Mouse (Mus musculus) left cerebral cortex, adult 2 months (tissue): ENCODE results near the gene Prkar2b. TPM values are rescaled to one million over a fixed set of nuclear protein-coding genes. Genes with fewer than 3 reads are reported as not detected.

Source experiments
- DNase-seq, 2 experiments: peaks; one replicate each; pipeline ENCODE4 v3.0.0; 2021 to 2022; ENCODE audit warnings: low spot score in 2 of 2, mixed read lengths in 1 of 2; ENCODE audit errors: extremely low spot score in 1 of 2
- H3K27ac ChIP-seq: fragments of 200-600 bp; 2 replicates; pipeline ENCODE4 v1.8.1; 2022
- H3K4me3 ChIP-seq: fragments of 200-600 bp; 2 replicates; pipeline ENCODE4 v1.8.1; 2022
- CTCF ChIP-seq: fragments of 200-600 bp; IDR thresholded peaks from 2 replicates; pipeline ENCODE4 v1.8.1; 2022; ENCODE audit warnings: antibody characterized with exemption, mild to moderate bottlenecking, moderate library complexity
- intact Hi-C: fragments of 180-260 bp; cut with DNase I; formaldehyde crosslinking; loops from one replicate; pipeline ENCODE4 v1.15.1; 2025
- total RNA-seq, 2 experiments: library from RNA; stranded (reverse); gene quantifications; 2 replicates each; pipeline ENCODE4 v1.2.3; 2021

Gene Prkar2b
- total RNA-seq, 2 experiments from 2014 or later = 70.7 to 75.9 TPM

DNA sequence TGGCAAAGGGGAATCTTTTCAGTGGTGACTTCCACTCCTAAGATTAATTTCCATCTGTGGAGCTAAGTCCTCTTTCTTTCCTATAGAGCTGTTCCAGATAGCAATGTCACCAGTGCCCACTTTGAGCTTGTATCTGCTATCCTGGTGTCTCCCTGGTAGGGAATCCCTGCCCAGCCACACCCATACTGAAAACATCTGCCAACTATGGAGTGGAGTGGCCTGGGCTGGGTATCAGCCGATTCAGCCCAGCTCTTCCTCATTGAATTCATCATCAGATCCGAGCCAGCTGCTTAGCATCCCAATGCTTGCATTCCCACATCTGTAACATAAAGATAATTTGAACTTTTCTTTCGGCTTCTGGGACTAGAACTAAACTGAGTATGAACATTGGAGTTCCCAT, 25.8 kb upstream of the Prkar2b start:
- no peak overlapping the region for H3K27ac ChIP-seq
- TF ChIP-seq CTCF = no peak
- no peak for DNase-seq
- H3K4me3 ChIP-seq = no peak overlapping the region
- intact Hi-C loops = no loop called here

- intact Hi-C loops = no loop called here
- Histone ChIP-seq H3K27ac (no peak overlapping the region), H3K4me3 (no peak overlapping the region)
- no peak for DNase-seq
- TF ChIP-seq CTCF = no peak
Observed at GRCm38 (mm10) chr12:32085856-32086255, 24.8 kb upstream of the Prkar2b start.

- H3K4me3 ChIP-seq = no peak overlapping the region
- intact Hi-C loops = no loop called here
- no peak overlapping the region; the same call in 1 of the 2 replicates for H3K27ac ChIP-seq
- no peak for TF ChIP-seq CTCF
- DNase-seq = no peak
Observed at GRCm38 (mm10) chr12:32085189-32085588, 24.1 kb upstream of the Prkar2b start.

- no peak for TF ChIP-seq CTCF
- Histone ChIP-seq H3K27ac (no peak overlapping the region), H3K4me3 (no peak overlapping the region)
- intact Hi-C loops = no loop called here
- DNase-seq = no peak
Observed at GRCm38 (mm10) chr12:32084601-32085000, 23.5 kb upstream of the Prkar2b start.

- H3K27ac ChIP-seq = no peak overlapping the region
- intact Hi-C loops = no loop called here
Observed at GRCm38 (mm10) chr12:32080692-32081091, 19.6 kb upstream of the Prkar2b start.

DNA sequence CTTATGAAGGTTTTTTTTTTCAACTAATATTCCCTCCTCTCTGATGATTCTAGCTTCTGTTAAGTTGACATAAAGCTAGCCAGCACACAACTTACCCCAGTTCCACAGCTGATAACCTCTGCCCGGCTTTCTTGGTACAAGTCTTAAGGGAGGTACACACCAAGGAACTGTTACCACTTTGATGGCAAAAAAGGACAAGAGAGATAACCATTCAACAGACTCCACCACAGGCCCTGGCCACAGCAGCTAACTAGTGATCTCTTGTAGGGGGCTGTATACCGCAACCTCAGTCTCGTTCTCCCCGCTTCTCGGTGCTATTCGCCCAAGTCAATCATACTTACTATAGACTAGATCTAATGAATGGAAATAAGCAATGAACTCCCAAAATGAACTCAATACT, 16.3 kb upstream of the Prkar2b start:
- Histone ChIP-seq H3K27ac (no peak overlapping the region), H3K4me3 (no peak overlapping the region)
- DNase-seq = no peak
- TF ChIP-seq CTCF = no peak
- intact Hi-C loops = no loop called here

More at GRCm38 (mm10) chr12:32080692-32081091, 19.6 kb upstream of the Prkar2b start:
- no peak for TF ChIP-seq CTCF
- no peak overlapping the region for H3K4me3 ChIP-seq
- DNase-seq = no peak

DNA sequence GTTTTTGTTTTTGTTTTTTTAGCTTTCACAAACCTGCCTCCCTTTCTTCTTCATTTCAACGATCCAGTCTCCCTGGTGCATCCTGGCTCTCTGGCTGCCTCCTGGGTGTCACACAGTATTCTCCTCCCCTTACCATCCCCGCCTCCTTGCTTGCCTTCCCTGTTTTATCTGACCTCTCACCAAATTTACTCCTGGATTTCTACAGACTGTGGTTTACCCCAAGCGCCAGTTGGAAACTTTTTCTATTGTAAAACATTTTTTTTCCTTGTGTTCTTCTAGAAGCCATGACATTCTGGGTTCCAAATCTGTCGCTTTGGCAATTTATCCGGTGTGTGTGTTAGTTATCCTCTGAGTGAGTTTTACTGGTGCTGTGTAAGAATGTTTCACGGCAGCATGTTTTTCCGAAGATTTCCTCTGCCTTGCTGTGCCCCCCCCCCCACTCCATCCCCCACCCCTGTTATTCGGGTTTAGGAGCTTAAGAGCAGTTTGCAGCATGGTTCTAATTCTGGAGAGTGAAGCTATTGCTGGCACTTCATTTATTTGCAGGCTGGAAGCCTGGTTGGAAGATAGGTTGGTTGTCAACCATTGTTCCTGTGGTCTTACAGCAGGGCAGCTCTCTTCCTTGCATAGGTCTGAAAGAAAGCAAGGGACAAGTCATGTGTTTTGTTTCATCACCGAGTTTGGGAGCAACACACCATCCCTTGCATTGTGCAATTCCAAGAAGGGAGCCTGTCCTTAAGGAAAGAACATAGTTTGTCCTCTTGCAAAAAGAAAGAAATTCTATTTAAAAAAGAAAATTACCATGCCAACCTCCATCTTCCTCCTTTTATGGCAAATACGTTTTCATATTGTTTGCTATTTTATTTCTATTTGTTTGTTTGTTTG, 15.0 kb upstream of the Prkar2b start:
- H3K27ac ChIP-seq = no peak overlapping the region
- no peak for DNase-seq
- TF ChIP-seq CTCF = no peak
- intact Hi-C loops = no loop called here
- no peak overlapping the region for H3K4me3 ChIP-seq

- no peak for TF ChIP-seq CTCF
- H3K27ac ChIP-seq = no peak overlapping the region
- intact Hi-C loops = no loop called here
- no peak overlapping the region for H3K4me3 ChIP-seq
- no peak for DNase-seq
Observed at GRCm38 (mm10) chr12:32074271-32074670, 13.2 kb upstream of the Prkar2b start.

DNA sequence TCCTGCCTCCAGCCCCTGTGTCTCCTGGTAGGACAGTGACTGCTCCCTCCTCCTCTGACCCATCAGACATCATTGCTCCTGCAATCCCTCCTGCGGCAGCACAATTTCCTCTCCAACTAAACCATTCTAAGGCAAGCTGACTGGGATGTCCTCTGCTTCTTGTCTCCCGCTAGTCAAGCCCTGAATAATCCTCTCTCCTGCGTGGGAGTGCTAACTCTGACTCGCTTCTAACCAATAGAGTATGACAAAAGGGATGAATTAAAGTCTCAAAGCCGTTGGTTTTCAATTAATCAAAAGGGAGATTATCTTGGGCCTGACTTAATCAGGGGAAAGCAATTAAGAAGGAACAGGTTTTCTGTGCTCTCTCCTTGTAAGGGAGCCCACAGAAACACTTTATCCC, 4.9 kb upstream of the Prkar2b start:
- no peak overlapping the region for H3K27ac ChIP-seq
- no peak overlapping the region for H3K4me3 ChIP-seq
- TF ChIP-seq CTCF = no peak
- intact Hi-C loops = no loop called here
- DNase-seq = no peak

GRCm38 (mm10) chr12:32060247-32061089, 628 bp downstream of the Prkar2b start:
- intact Hi-C loops = loop anchor here (5.0 kb wide), 2 partner anchors 82 to 93 kb away; no protein-coding TSS in a partner anchor
- DNase-seq = peak in 1 of 2 experiments; percentile 55

DNA sequence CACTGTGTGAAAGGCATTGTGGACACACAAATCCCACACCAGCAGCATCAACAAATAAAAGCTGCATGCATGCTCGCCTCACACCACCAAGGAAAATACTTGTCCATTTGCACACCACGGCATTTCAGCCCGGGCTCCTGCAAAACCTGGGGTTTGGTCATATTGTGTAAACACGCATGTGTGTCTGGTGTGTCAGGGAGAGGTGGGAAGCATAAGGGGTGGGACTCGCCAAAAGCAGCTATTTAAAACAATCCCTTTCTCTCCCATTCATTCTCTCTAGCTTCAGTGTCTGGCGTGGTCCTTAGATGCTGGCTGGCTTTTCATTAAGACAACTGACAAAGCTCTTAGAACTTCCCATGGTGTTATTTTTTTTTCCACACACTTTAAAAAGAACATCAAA, 1.4 kb downstream of the Prkar2b start:
- no peak for DNase-seq
- Histone ChIP-seq H3K27ac (peak overlapping the region; percentile 97), H3K4me3 (peak overlapping the region; percentile 98)
- intact Hi-C loops = loop anchor here (5.0 kb wide), 3 partner anchors 77 to 92 kb away; no protein-coding TSS in a partner anchor
- TF ChIP-seq CTCF = no peak

More at GRCm38 (mm10) chr12:32060247-32061089, 628 bp downstream of the Prkar2b start:
- peak overlapping the region; percentile 97 for H3K27ac ChIP-seq
- H3K4me3 ChIP-seq = peak overlapping the region; percentile 98
- no peak for TF ChIP-seq CTCF

DNA sequence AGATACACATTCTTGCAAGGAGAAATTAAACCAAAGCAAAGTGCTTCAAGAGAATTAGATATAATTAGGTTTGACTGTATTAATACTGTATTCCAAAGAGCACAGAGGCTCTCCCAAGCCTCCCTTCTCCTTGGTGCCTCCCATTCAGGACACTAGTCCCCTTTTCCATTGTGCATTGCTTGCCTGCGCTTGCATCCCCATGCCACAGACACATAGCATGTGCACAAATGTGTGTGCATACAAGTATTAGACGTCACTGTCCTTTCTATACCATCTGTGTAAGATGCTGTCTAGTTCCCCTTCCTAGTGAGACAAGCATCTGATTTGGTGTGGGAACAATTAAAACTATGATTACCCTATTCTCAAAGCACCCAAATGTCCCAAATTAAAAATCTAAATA, 2.0 kb downstream of the Prkar2b start:
- peak overlapping the region; percentile 98 for H3K4me3 ChIP-seq
- DNase-seq = no peak
- intact Hi-C loops = loop anchor here (5.0 kb wide), 1 partner anchor 77 kb away; no protein-coding TSS in a partner anchor
- TF ChIP-seq CTCF = no peak
- no peak overlapping the region; the same call in 1 of the 2 replicates for H3K27ac ChIP-seq
